Mouse (Mus musculus) spleen, postnatal 4 days (tissue): Measurements from ENCODE around the gene Ncan.
A peak's percentile ranks its signal among the peaks of the same experiment; 100 is the strongest.

ENCODE experiments used
- DNase-seq, 2 experiments: peaks; one replicate each; pipeline ENCODE4 v3.0.0; 2022; ENCODE audit warnings: low spot score in 2 of 2

Gene Ncan

GRCm38 (mm10) chr8:70129309-70129952 is 8.8 kb upstream of the Ncan start:
- DNase-seq: no peak

GRCm38 (mm10) chr8:70128435-70128834 is 7.8 kb upstream of the Ncan start:
- DNase-seq: no peak

- DNase-seq: no peak
Observed at GRCm38 (mm10) chr8:70124992-70125391, 4.3 kb upstream of the Ncan start.

- no peak for DNase-seq
Observed at GRCm38 (mm10) chr8:70122863-70123262, 2.2 kb upstream of the Ncan start.

GRCm38 (mm10) chr8:70118726-70119700 is 1.7 kb downstream of the Ncan start:
- DNase-seq: no peak

- peak in 1 of 2 experiments; percentile 52 for DNase-seq
Observed at GRCm38 (mm10) chr8:70117611-70118010, 3.1 kb downstream of the Ncan start.

GRCm38 (mm10) chr8:70114892-70115291 is 5.8 kb downstream of the Ncan start:
- no peak for DNase-seq

GRCm38 (mm10) chr8:70114488-70114887 is 6.2 kb downstream of the Ncan start:
- DNase-seq: no peak

- DNase-seq: no peak
Observed at GRCm38 (mm10) chr8:70112401-70113016, 8.2 kb downstream of the Ncan start.

GRCm38 (mm10) chr8:70111192-70111795 is 9.4 kb downstream of the Ncan start:
- no peak for DNase-seq

- DNase-seq: no peak
Observed at GRCm38 (mm10) chr8:70110451-70110850, 10.2 kb downstream of the Ncan start.

- no peak for DNase-seq
Observed at GRCm38 (mm10) chr8:70104922-70105321, 15.8 kb downstream of the Ncan start.

GRCm38 (mm10) chr8:70104506-70104905 is 16.2 kb downstream of the Ncan start:
- DNase-seq: peak; percentile 39 to 75

GRCm38 (mm10) chr8:70100241-70100640 is 20.4 kb downstream of the Ncan start:
- no peak for DNase-seq

- DNase-seq: no peak
Observed at GRCm38 (mm10) chr8:70099276-70099675, 21.4 kb downstream of the Ncan start.

- DNase-seq: no peak
Observed at GRCm38 (mm10) chr8:70092786-70093185, 27.9 kb downstream of the Ncan start.

- no peak for DNase-seq
Observed at GRCm38 (mm10) chr8:70089296-70089960, 31.2 kb downstream of the Ncan start.

GRCm38 (mm10) chr8:70087836-70088650 is 32.6 kb downstream of the Ncan start:
- no peak for DNase-seq

- no peak for DNase-seq
Observed at GRCm38 (mm10) chr8:70087237-70087636, 33.4 kb downstream of the Ncan start.

- no peak for DNase-seq
Observed at GRCm38 (mm10) chr8:70086151-70086550, 34.5 kb downstream of the Ncan start.
